ENCODE assay signal across 9 mouse cellular contexts in genomic region chr17:28368449-28368848, GRCm38 (mm10). TPM values are rescaled to one million over a fixed set of nuclear protein-coding genes. Genes with fewer than 3 reads are reported as not detected.
DNase-seq lines count a peak whose midpoint lies in the region; ATAC-seq and TF ChIP-seq lines count a peak whose summit lies in the region.
"Had no signal": no experiment of that assay in that cellular context is flagged by ENCODE, and none has a peak within 500 bp of the region (broad histone marks: within the 10 kb centered on the region; RNA-seq: fewer than 3 reads in every experiment).

No protein-coding gene starts in this region.

- H3K27me3 ChIP-seq in kidney, embryonic 15.5 days: peaks cover 26% of the 10 kb centered on the region
- peaks cover 17% of the 10 kb centered on the region for H3K27me3 ChIP-seq in intestine, embryonic 16.5 days (replicated peaks; ENCODE audit: control insufficient read depth, insufficient read depth, low read length)
- peaks cover 23% of the 10 kb centered on the region for H3K27me3 ChIP-seq in limb, embryonic 11.5 days (ENCODE audit: control insufficient read depth, insufficient read depth, low read length)
- peaks cover 20% of the 10 kb centered on the region; the same call in 1 of the 2 replicates for H3K27me3 ChIP-seq in thymus, adult 2 months (ENCODE audit: control insufficient read depth, insufficient read depth, low read length)

- peaks cover 22% of the 10 kb centered on the region for H3K4me1 ChIP-seq in kidney, embryonic 15.5 days
- H3K4me1 ChIP-seq in intestine, embryonic 16.5 days (ENCODE audit: control insufficient read depth, insufficient read depth, low read length): peaks cover 13% of the 10 kb centered on the region; the same call in 1 of the 2 replicates
- peaks cover 12% of the 10 kb centered on the region for H3K4me1 ChIP-seq in limb, embryonic 11.5 days (ENCODE audit: control insufficient read depth, insufficient read depth, low read length)
- no peaks in the 10 kb centered on the region for H3K4me1 ChIP-seq in thymus, adult 2 months (replicated peaks; ENCODE audit: control insufficient read depth, insufficient read depth, low read length)

- no peak; the same call in 1 of the 2 replicates for ATAC-seq in kidney, embryonic 15.5 days (replicated peaks; ENCODE audit: low FRiP score)
- ATAC-seq in intestine, embryonic 16.5 days: peak; percentile 26; the same call in 1 of the 2 replicates
- no peak for ATAC-seq in limb, embryonic 11.5 days (ENCODE audit: insufficient number of reproducible peaks, low FRiP score, low TSS enrichment, low read depth)

- H3K27ac ChIP-seq in kidney, embryonic 15.5 days: no peak overlapping the region
- H3K27ac ChIP-seq in intestine, embryonic 16.5 days (ENCODE audit: low read length): no peak overlapping the region
- H3K27ac ChIP-seq in limb, embryonic 11.5 days (replicated peaks; ENCODE audit: low read depth, low read length): no peak overlapping the region
- H3K27ac ChIP-seq in thymus, adult 2 months (ENCODE audit: control insufficient read depth, insufficient read depth, low read length): no peak overlapping the region
- H3K27ac ChIP-seq: embryonic facial prominence, embryonic 12.5 days had no signal

- TF ChIP-seq POLR2A in brain, embryonic 14.5 days (IDR thresholded peaks at IDR 0.05; ENCODE audit: borderline replicate concordance, extremely low read depth, insufficient read depth, insufficient read length, poor library complexity, severe bottlenecking): no peak
- no peak for TF ChIP-seq POLR2A in thymus, adult 2 months (IDR thresholded peaks at IDR 0.05; ENCODE audit: control insufficient read depth, extremely low read depth, insufficient read depth, low read length, poor library complexity)

- H3K4me3 ChIP-seq in kidney, embryonic 15.5 days (replicated peaks): no peak overlapping the region
- H3K4me3 ChIP-seq in intestine, embryonic 16.5 days (ENCODE audit: low read length): no peak overlapping the region
- H3K4me3 ChIP-seq in limb, embryonic 11.5 days (ENCODE audit: low read depth, low read length): no peak overlapping the region
- H3K4me3 ChIP-seq in thymus, adult 2 months (ENCODE audit: control insufficient read depth, insufficient read depth, low read length): no peak overlapping the region
- H3K4me3 ChIP-seq: embryonic facial prominence, embryonic 12.5 days had no signal

- peak; percentile 70 for DNase-seq in kidney, adult 11 months
- DNase-seq in brain, embryonic 14.5 days (ENCODE audit: low read depth): peak; percentile 66
- DNase-seq in gastrocnemius, adult 8-10 months (ENCODE audit: low spot score in 2 of 2): peak; percentile 67 to 74
- DNase-seq in limb, embryonic 11.5 days (ENCODE audit: low spot score): peak; percentile 91
- DNase-seq in naive thymus-derived CD4-positive, alpha-beta T cell, adult 2 months (ENCODE audit: low read depth): peak; percentile 83
- peak; percentile 84 for DNase-seq in thymus, adult 2 months

- no peak overlapping the region for H3K9ac ChIP-seq in kidney, embryonic 15.5 days
- 0 out of 2 replicates have a peak overlapping the region, but pooled peaks have one; percentile 5 for H3K9ac ChIP-seq in intestine, embryonic 16.5 days (ENCODE audit: low read depth, low read length)
- H3K9ac ChIP-seq in limb, embryonic 11.5 days (ENCODE audit: low read length): no peak overlapping the region
- H3K9ac ChIP-seq: embryonic facial prominence, embryonic 12.5 days had no signal

- H3K4me2 ChIP-seq in kidney, embryonic 15.5 days: no peak overlapping the region
- no peak overlapping the region for H3K4me2 ChIP-seq in intestine, embryonic 16.5 days (ENCODE audit: low read depth, low read length)
- no peak overlapping the region for H3K4me2 ChIP-seq in limb, embryonic 11.5 days (ENCODE audit: low read depth, severe bottlenecking)
- H3K4me2 ChIP-seq: embryonic facial prominence, embryonic 12.5 days had no signal

- no peaks in the 10 kb centered on the region for H3K9me3 ChIP-seq in kidney, embryonic 15.5 days (replicated peaks)
- H3K9me3 ChIP-seq in intestine, embryonic 16.5 days (ENCODE audit: control insufficient read depth, low read length): no peaks in the 10 kb centered on the region
- H3K9me3 ChIP-seq in limb, embryonic 11.5 days (ENCODE audit: control insufficient read depth, low read length): no peaks in the 10 kb centered on the region
- H3K9me3 ChIP-seq: embryonic facial prominence, embryonic 12.5 days had no signal

- H3K36me3 ChIP-seq in kidney, embryonic 15.5 days: no peaks in the 10 kb centered on the region
- H3K36me3 ChIP-seq in intestine, embryonic 16.5 days (ENCODE audit: control insufficient read depth, insufficient read depth, low read length): no peaks in the 10 kb centered on the region
- H3K36me3 ChIP-seq in limb, embryonic 11.5 days (ENCODE audit: control insufficient read depth, insufficient read depth, low read length): no peaks in the 10 kb centered on the region
- H3K36me3 ChIP-seq in thymus, adult 2 months (ENCODE audit: control insufficient read depth, insufficient read depth, low read length): no peaks in the 10 kb centered on the region
- H3K36me3 ChIP-seq: embryonic facial prominence, embryonic 12.5 days had no signal

- 6% methylated on average over 13 of the region's 13 CpGs for WGBS in kidney, embryonic 15.5 days
- 6% methylated on average over 13 of the region's 13 CpGs for WGBS in intestine, embryonic 16.5 days
- WGBS in limb, embryonic 11.5 days: 5% methylated on average over 13 of the region's 13 CpGs
- WGBS in thymus, adult 2 months: 4% methylated on average over 13 of the region's 13 CpGs

- peak; percentile 83 for TF ChIP-seq CTCF in brain, embryonic 14.5 days (IDR thresholded peaks at IDR 0.05; ENCODE audit: borderline replicate concordance, extremely low read depth, insufficient read depth, insufficient read length)
- TF ChIP-seq CTCF in thymus, adult 2 months (IDR thresholded peaks at IDR 0.05; ENCODE audit: borderline replicate concordance, control insufficient read depth, extremely low read depth, insufficient read depth, low read length, poor library complexity): peak; percentile 98

RNA-seq across cellular contexts. Expression of gene Tulp1, which starts 3.4 kb away (rescaled TPM):
- polyA plus RNA-seq in kidney, embryonic 15.5 days (2015; fragmentation: Nextera tagmentation; extraction: Ambion mirVana): 5.6 and 6.4 TPM in 2 replicates
- 1.3 and 1.9 TPM in 2 replicates for polyA plus RNA-seq in brain, embryonic 14.5 days (2012; rRNA removed)
- not detected for total RNA-seq in gastrocnemius, adult 8-10 months (2022)
- polyA plus RNA-seq in intestine, embryonic 16.5 days (2015; fragmentation: Nextera tagmentation; extraction: Ambion mirVana): 3.0 and 3.6 TPM in 2 replicates
- 3.4 and 4.4 TPM in 2 replicates for polyA plus RNA-seq in limb, embryonic 11.5 days (2014; fragmentation: Nextera tagmentation; extraction: Ambion mirVana)
- polyA plus RNA-seq in thymus, adult 2 months (2012; rRNA removed): 0.35 and 0.59 TPM in 2 replicates

RNA-seq across cellular contexts. Expression of gene Tead3, which starts 17.8 kb away (rescaled TPM):
- polyA plus RNA-seq in kidney, embryonic 15.5 days (2015; fragmentation: Nextera tagmentation; extraction: Ambion mirVana): 9.8 and 11.0 TPM in 2 replicates
- 15.6 and 16.4 TPM in 2 replicates for polyA plus RNA-seq in brain, embryonic 14.5 days (2012; rRNA removed)
- total RNA-seq in gastrocnemius, adult 8-10 months (2022): 1 to 10 TPM; 3.2 to 5.7 (median 4.5) TPM
- polyA plus RNA-seq in intestine, embryonic 16.5 days (2015; fragmentation: Nextera tagmentation; extraction: Ambion mirVana): 8.5 and 9.3 TPM in 2 replicates
- polyA plus RNA-seq in limb, embryonic 11.5 days (2014; fragmentation: Nextera tagmentation; extraction: Ambion mirVana): 10.0 and 10.6 TPM in 2 replicates
- polyA plus RNA-seq in thymus, adult 2 months (2012; rRNA removed): 10.6 and 11.6 TPM in 2 replicates

RNA-seq across cellular contexts. Expression of gene Rpl10a, which starts 40.2 kb away (rescaled TPM):
- polyA plus RNA-seq in kidney, embryonic 15.5 days (2015; fragmentation: Nextera tagmentation; extraction: Ambion mirVana): 643 and 689 TPM in 2 replicates
- polyA plus RNA-seq in brain, embryonic 14.5 days (2012; rRNA removed): 1,651 and 1,905 TPM in 2 replicates
- total RNA-seq in gastrocnemius, adult 8-10 months (2022): 100 to 1,000 TPM; 377 to 515 (median 422) TPM
- polyA plus RNA-seq in intestine, embryonic 16.5 days (2015; fragmentation: Nextera tagmentation; extraction: Ambion mirVana): 591 and 604 TPM in 2 replicates
- 616 TPM in 2 replicates for polyA plus RNA-seq in limb, embryonic 11.5 days (2014; fragmentation: Nextera tagmentation; extraction: Ambion mirVana)
- 3,187 and 3,626 TPM in 2 replicates for polyA plus RNA-seq in thymus, adult 2 months (2012; rRNA removed)

RNA-seq across cellular contexts. Expression of gene Fance, which starts 55.1 kb away (rescaled TPM):
- 28.4 and 33.7 TPM in 2 replicates for polyA plus RNA-seq in kidney, embryonic 15.5 days (2015; fragmentation: Nextera tagmentation; extraction: Ambion mirVana)
- polyA plus RNA-seq in brain, embryonic 14.5 days (2012; rRNA removed): 14.2 and 19.6 TPM in 2 replicates
- 10 to 100 TPM in 1 of 4 experiments, 1 to 10 TPM in 3; 9.0 to 14.3 (median 9.3) TPM for total RNA-seq in gastrocnemius, adult 8-10 months (2022)
- 20.2 and 21.8 TPM in 2 replicates for polyA plus RNA-seq in intestine, embryonic 16.5 days (2015; fragmentation: Nextera tagmentation; extraction: Ambion mirVana)
- polyA plus RNA-seq in limb, embryonic 11.5 days (2014; fragmentation: Nextera tagmentation; extraction: Ambion mirVana): 27.3 and 29.4 TPM in 2 replicates
- polyA plus RNA-seq in thymus, adult 2 months (2012; rRNA removed): 31.3 and 37.7 TPM in 2 replicates
